Mouse (Mus musculus): ENCODE results near the gene Slc25a17.

Gene Slc25a17

DNA sequence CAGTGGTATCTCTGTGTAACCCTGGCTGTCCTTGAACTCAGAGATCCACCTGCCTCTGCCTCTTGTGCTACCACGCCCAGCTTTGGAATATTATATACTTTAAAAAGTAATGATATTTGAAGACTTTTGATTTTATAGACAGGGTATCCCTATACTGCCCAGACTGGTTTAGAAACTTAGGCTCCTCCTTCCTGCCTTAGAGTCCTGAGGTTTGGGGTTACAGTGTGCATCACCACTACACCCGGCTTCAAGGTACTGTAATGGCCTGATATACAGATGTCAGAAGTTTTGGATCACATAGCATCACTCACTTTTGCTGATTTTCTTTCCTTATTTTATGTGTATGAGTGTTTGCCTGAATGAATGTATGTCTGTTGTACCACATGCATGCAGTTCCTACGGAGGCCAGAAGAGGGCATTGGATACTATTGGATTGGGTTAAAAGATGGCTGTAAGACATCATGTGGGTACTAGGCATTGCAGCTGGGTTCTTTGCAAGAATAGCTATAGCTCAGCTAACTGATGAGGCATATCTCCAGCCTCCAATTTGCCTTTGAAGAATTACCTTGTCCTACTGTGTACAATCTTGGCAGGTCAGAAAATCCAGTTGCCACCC lies 5.4 kb downstream of the Slc25a17 start:
- no peak for DNase-seq (ENCODE audit: low read depth, low spot score)

DNA sequence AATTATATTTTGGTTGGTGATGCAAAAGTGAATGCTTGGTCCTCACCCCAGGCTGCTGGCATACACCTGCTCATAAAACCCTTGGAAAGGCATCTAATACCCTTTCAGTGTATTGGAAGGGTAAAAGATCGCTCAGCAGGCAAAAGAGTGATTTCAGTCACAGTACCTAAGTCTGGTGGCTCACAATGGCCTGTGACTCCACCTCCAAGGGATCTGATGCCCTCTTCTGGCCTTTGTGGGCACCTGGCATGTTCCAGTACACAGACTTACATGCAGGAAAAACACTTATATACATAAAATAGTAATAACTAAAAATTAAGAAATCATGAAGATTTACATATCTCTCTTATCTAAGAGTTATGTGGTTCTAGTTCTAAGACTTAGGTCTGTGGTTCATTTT lies 8.0 kb downstream of the Slc25a17 start:
- DNase-seq (ENCODE audit: low read depth, low spot score) = no peak

DNA sequence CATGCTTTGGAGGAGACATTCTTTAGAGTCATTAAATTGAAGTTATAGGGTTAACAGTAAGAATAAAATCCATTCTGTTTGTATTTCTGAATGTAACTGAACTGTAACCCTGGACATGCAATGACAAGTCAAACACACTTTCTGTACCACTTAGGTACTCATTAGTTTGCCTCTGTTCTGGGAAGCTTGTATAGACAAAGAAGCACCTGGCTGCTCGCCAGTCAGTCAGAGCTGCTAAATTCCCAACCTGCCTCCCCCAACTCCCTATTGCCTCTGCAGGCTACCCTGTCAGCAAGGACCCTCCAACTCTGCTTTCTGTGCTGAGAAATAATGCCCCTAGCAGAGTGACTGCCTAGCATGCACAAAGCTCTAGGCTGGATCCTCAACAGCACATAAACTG lies 10.2 kb downstream of the Slc25a17 start:
- no peak for DNase-seq (ENCODE audit: low read depth, low spot score)

DNA sequence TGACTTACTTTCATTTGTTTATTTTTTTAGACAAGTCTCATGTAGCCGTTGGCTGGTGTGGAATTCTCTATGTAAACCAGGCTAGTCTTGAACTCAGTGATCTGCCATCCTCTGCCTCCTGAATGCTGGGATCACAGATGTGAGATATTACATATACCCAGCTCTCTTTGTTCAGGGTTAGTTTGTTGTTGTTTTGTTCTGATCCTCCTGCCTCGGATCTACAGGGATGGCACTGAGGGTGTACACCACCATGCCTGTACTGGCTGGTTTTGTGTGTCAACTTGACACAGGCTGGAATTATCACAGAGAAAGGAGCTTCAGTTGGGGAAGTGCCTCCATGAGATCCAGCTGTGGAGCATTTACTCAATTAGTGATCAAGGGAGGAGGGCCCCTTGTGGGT lies 12.2 kb downstream of the Slc25a17 start:
- DNase-seq (ENCODE audit: low read depth, low spot score) = no peak

DNA sequence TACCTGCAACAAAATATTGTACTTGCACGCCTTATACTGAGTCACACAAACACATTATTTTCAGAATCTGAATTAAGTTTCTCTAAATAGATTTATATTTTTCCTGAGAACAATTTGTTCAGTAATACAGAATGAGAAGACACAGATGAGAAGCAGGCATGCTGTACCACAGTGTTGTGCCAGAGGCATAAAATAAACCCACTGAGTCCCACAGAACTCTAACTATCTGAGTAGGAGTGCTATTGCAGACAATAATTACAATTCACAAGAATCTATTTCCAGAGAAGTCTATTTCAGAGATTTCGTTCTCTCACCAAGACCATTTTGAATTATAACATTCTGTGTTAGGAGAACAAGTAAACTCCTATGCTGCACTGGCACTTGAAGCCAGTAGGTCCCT lies 13.1 kb downstream of the Slc25a17 start:
- no peak for DNase-seq (ENCODE audit: low read depth, low spot score)

DNA sequence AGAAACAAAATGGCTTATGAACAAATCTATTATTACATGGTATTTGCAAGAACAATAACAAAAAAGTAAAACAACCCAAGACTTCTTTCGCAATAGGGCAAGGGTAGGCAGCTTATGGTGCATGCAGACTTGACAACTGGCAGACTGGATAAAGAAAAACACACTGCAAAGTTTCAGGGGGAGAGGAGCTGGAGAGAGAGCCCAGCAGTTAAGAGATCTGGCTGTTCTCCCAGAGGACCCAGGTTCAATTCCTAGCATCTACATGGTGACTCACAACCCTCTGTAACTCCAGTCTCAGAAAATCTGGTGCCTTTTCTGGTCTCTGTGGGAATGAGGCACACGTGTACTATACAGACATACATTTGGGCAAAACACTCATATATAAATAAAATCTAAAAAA lies 19.2 kb downstream of the Slc25a17 start:
- DNase-seq (ENCODE audit: low read depth, low spot score) = peak; percentile 30

DNA sequence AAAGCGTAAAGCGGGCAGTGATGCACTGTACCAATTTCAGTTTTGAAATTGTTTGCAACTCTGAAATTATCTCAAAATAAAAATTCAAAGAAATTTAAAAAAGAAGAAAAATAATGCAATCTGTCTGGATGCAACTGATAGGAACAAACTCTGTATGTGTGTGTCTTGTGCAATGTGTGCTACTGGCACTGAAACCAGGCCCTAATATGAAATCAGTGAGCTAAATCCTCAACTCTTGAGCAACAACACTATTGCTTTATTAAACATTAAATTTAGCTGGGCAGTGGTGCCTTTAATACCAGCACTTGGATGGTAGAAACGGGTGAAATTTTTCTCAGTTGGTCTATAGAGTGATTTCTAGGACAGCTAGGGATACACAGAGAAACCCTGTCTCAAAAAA lies 21.5 kb downstream of the Slc25a17 start:
- DNase-seq (ENCODE audit: low read depth, low spot score) = no peak

DNA sequence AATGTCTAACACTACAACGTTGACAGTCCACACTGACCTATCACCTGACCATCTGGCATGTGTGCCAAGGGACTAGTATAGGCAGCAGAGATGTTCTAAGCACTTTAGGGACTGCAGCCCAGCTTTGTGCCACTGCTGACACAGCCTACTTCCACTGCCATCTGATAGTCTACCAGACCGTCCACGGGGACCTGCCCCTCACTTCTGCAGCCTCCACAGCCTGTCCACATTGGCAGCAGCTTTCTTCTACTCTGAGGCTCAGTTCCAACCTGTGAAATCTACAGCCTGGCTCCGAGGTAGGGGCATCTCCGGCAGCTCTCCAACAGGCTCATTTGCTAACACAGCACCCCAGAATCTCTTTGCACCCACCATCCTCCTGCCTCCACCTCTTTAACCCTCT lies 24.1 kb downstream of the Slc25a17 start:
- peak; percentile 15 for DNase-seq (ENCODE audit: low read depth, low spot score)

DNA sequence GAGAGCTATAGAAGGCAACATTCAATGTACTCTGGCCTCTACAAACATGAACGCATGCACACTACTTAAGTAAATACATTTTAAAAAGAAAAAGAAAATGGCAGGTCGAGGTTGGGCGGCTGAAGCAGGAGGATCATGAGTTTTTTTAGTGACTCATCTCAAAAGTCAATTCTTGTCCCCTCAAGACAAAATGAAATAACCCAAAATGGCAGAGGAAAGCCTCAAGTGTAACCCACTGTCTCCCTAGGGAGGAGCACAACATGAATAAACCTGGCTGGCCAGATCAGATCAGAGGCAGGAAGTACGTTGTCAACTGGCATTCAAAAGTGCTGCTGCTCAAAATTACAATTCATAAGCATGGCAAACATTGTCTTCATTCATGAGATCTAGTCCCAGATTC lies 28.1 kb downstream of the Slc25a17 start:
- DNase-seq (ENCODE audit: low read depth, low spot score) = no peak

DNA sequence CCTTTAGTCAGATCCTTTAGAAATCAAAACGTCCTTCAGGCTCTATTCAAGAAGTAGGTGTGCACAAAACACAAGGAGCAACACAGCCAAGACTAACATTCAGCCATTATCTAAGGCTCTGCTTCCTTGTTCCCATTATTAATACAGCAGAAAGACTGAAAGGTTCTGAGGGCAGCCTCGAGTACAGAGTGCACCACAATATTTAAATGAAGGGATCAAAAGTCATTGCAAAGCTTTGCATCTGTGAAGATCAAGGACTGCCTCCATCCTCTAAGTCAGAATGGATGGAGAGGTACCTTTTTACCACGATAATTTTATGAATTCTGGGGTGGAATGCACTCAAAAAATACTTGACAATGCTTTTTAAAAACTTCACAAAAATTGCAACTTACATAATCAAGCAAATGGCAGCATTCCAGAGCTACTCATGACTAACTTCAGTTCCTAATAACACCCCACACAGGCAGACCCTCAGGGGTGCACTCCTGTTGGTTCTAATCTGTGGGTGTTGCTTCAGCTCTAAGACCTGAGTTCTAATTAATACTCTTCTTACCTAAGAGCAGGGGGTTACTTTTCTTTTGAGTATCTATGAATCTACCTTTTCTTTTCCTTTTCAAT lies 29.7 kb downstream of the Slc25a17 start:
- no peak for DNase-seq (ENCODE audit: low read depth, low spot score)

DNA sequence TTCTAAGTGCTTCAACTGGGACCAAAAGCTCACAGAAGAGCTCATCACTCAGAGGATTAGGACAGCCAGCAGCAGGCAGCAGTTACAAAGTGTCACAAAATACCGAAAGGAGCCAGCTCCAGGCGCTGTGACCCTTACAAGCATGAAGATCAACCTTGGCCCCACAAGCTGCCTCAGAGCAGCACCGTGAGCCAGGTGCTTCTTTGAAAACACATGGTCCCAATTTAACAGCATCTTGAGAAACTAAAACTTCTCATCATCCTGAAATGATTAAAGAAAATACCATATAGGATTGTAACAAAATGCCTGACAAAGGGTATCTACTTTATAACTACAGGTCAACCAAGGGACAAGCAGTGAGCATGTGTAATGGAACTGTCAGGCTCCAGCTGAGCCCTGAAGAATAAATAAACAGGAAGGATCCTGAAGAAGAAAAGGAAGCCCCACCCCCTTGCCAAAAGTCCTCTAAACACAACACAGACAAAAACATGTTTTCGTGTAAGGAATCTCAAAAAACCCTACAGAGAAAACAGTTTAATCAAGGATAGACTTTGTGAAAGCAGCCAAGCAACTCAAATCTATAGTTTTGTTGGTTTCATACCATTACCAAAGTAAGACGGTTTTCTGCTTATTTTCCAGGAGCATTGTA lies 30.8 kb downstream of the Slc25a17 start:
- no peak for DNase-seq (ENCODE audit: low read depth, low spot score)

DNA sequence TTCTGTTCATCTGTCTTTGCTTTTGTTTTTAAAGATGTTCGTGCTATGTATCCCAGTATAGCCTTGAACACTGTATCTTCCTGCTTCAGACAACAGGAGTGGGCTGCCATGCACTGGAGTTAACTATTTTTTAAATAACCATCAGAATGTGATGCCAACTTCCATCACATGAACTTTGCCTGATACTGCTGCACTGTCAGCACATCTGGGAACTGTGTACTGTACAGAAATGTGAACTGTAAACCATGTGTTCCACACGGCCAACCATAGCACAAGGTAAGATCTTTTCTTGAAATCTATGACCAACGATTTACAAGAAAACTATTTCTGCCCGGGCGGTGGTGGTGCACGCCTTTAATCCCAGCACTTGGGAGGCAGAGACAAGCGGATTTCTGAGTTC lies 33.1 kb downstream of the Slc25a17 start:
- no peak for DNase-seq (ENCODE audit: low read depth, low spot score)

DNA sequence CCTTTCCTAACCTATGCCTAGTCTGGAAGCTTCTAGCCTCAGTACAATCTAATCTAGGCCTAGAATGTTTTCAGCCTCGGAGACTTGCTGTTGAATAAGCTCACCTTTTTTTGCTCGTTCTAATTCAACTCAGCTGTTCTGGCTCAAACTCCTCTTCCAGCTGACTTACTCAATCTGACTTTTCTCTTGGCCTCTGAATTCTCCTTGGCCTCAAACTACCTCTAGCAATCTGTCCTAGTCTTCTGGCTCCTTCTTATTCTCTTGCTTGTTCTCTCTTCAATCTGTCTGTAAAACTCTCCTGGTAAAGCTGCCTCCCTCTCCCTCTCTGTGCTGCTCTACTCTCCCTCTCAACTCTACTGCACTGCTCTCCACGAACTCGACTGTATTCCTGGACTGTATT lies 35.6 kb downstream of the Slc25a17 start:
- DNase-seq (ENCODE audit: low read depth, low spot score) = peak; percentile 43

DNA sequence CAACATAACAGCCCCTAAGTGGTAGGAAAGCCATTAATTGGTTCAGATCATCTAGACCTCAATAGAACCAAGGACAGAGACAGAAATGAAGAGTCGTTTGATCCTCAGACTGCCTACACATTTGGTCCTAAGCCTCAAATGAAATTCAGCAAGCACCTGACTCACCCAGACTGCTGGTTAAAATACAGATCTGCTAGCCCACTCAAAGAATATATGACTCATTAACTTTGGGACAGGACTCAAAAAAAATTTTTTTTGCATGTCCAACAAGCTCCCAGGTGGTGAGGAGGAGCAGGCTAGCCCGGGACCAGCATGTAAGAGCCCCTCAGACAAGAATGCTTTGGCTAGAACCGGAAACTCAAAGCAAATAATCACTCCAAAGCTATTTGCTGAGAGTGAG lies 40.5 kb downstream of the Slc25a17 start:
- DNase-seq (ENCODE audit: low read depth, low spot score) = no peak

DNA sequence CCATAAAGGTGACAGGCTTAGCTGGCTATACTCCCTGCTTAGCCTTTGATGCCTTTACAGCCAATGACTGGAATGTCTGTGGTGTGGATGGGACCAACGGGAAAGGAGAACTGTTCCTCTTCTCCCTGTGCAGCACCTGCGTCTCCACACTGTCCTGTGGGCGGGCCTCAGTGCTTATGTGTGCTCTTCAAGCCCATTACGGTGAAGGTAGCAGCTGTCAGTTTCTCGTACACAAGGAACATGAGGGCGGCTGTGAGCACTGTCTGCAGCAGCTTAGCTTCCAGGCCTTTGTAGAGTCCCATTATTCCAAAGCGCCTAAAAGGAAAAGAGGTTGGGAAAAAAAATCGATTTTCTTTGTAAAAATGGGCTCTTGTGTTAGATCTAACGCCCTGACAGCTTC lies 41.1 kb downstream of the Slc25a17 start:
- no peak for DNase-seq (ENCODE audit: low read depth, low spot score)

DNA sequence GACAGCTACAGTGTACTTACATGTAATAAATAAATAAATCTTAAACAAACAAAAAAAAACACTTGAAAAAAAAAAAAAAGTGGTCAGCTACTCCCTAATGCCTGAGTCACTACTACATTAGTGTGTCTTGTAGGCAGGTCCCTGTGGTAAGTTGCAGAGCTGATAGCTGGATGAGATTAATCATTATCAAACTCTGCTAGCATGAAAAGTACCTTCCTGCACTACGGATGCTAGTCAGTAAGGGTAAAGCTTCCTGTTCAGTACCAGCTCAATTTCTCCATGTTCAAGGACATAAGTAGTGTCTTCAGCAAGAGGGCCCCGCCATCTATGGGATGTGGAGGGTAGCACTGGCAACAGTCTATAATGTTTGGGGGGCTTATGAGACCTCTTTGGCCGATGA lies 46.7 kb downstream of the Slc25a17 start:
- DNase-seq (ENCODE audit: low read depth, low spot score) = no peak

DNA sequence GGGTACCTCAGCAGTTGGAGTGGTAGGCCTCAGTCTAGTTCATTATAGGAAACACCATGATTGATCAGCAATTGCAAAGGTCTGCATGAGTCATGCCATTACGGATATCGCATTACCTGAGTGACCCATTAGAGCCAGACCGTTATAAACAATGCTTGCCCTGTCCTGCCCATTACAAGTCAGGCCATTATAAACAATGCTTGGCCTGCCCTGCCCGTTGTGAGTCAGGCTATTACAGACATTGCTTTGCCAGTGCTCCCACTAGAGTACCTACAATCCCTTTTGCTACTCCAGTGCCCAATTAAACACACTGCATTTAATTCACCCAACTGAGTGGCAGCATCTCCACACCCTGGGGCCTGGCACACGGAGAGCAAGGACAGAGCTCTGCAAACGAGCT lies 49.6 kb downstream of the Slc25a17 start:
- no peak for DNase-seq (ENCODE audit: low read depth, low spot score)

DNA sequence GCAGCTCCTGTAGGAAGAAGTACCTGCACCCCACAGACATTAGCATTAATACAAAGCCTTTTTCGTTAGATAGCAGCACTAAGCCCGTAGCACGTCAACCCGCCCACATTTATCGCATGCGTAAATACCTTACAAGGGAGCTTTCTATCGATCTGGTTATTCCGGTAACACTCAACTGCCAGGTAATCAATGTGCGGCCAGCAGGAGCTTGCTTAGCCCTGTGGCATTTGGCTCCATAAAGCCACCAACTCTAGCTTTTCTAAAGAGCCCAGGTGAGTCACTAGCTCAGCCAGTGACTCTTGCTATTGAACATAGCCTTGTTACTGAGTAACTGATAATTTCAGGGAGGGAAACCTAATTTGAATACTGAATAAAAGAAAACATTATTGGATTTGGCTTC lies 50.3 kb downstream of the Slc25a17 start:
- no peak for DNase-seq (ENCODE audit: low read depth, low spot score)

DNA sequence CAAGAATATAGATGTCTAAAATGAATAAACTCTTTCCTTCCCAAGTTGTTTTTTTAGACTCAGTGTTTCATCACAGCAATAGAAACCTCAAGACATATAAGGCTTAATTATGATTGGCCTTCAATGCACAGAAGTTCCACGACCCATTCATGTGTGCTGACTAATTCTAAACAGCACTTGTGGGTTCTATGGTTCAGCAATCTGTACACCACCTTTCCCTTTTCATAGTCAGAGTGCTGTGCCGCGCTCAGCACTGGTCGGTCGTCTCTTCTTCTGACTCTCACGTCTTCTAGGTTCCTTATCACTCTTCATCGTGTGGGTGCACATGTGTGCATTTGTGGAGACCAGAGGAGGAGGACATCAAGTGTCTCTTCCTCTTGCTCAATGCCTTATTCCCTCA lies 52.6 kb downstream of the Slc25a17 start:
- no peak for DNase-seq (ENCODE audit: low read depth, low spot score)

DNA sequence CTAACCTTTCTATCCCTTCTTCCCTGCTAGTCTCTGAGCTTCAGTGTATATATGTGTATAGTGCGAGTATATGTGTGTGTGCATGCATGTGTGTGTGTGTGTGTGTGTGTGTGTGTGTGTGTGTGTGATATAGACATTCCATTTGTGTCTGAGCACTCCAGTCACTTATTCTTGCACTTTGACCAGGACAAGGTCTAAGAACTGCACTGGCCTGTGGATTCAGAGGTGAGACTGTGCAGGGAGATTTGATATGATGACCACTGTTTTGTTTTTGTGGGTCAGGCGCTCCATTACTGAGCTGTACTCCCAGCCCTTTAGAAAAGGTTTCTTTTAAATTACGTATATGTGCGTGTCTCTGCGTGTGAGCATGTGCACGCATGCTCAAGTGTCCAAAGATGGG lies 54.1 kb downstream of the Slc25a17 start:
- DNase-seq (ENCODE audit: low read depth, low spot score) = no peak

DNA sequence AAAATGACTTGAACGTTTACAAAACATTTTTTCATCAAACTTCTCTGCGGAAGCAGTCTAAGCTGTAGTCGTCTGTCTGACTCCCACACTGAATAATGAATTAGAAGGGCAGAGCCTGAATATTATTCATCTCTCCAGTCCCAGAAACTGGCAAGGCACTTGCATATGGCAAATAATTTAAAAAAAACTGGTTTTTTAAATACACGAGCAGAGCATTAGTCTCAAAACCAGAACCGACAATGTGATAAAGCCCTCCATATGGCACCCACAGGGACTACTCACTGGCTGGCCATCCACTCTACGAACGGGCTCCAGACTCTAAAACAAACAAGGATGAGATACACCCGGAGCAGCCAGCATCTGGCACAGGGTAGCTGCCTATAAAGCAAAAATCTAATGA lies 55.6 kb downstream of the Slc25a17 start:
- no peak for DNase-seq (ENCODE audit: low read depth, low spot score)

DNA sequence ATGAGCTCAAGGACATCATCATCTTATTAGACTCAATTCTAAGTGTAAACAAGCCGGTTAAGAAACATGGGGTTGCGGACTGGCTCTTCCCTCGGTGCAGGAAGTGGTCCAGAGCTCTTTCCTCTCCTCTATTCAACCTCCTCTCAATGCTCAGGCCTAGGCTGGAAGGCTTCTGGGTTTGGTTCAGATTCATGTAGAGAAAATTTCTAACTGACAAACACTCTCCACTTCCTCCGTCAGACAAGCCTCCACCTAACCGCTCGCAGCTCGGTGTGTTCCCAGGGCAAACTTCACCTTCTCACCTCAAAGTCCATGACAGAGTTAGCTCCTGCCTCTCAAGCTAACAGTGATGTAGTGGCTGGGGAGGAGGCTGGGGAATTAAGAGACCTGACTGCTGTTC lies 56.6 kb downstream of the Slc25a17 start:
- no peak for DNase-seq (ENCODE audit: low read depth, low spot score)

DNA sequence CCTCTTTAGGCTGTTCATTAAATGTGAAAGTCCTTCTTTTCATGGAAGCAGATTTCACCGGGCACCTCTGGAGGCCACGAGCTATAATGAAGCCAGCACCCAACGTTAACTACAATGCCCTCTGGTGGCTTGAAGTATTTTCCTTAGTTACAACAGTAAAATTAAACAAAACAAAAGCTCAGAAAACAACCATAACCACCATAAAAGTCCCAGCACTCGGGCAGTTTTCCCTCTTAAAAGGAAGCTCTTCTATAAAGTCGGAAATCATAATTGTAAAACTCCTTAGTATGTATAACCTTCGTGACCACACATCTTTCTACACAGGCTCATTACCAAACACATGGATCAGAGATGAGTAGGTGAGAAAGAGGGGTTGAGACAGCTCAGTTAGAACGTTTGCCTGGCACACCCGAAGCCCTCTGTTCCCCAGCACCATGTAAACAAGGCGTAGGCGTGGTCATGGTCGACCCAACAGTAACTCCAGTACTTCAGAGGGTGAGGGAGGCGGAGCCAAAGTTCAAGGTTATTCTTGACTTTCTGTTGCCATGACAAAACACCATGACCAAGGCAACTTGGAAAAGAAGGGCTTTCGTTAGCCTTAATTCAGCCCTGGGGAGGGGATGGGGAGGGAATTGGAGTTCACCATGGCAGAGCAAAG lies 58.3 kb downstream of the Slc25a17 start:
- DNase-seq (ENCODE audit: low read depth, low spot score) = peak; percentile 13
